Mouse (Mus musculus) intestine, embryonic 15.5 days (tissue): ENCODE results near the gene March5. TPM values are rescaled to one million over a fixed set of nuclear protein-coding genes. Genes with fewer than 3 reads are reported as not detected.
A peak's percentile ranks its signal among the peaks of the same experiment; 100 is the strongest.
"Not testable (repeated sequence)": the region's sequence is repeated elsewhere in the genome, so short reads cannot be mapped to it uniquely, and the experiment has no call there.

Source experiments
- ATAC-seq: fragments of 200-750 bp; cut with Nextera tagmentation; 2 replicates; pipeline ENCODE4 v1.8.0; 2017; ENCODE audit warnings: moderate TSS enrichment, moderate library complexity
- H3K27ac ChIP-seq: fragments of 300-500 bp; sonication (generic); 2 replicates; pipeline ENCODE4 v1.5.1; 2015; ENCODE audit warnings: mild to moderate bottlenecking, inconsistent platforms
- H3K27me3 ChIP-seq: fragments of 300-500 bp; sonication (generic); replicated peaks from 2 replicates; pipeline ENCODE4 v1.6.1; 2015; ENCODE audit warnings: inconsistent platforms
- H3K36me3 ChIP-seq: fragments of 300-500 bp; sonication (generic); 2 replicates; pipeline ENCODE4 v1.6.1; 2015; ENCODE audit warnings: inconsistent platforms
- H3K4me1 ChIP-seq: fragments of 300-500 bp; sonication (generic); replicated peaks from 2 replicates; pipeline ENCODE4 v1.6.1; 2015; ENCODE audit warnings: inconsistent platforms
- H3K4me2 ChIP-seq: fragments of 300-500 bp; sonication (generic); replicated peaks from 2 replicates; pipeline ENCODE4 v1.6.1; 2015; ENCODE audit warnings: mild to moderate bottlenecking, inconsistent platforms
- H3K4me3 ChIP-seq: fragments of 300-500 bp; sonication (generic); replicated peaks from 2 replicates; pipeline ENCODE4 v1.5.1; 2015; ENCODE audit warnings: inconsistent platforms
- H3K9ac ChIP-seq: fragments of 300-500 bp; sonication (generic); 2 replicates; pipeline ENCODE4 v1.6.1; 2015; ENCODE audit warnings: inconsistent platforms
- H3K9me3 ChIP-seq: fragments of 300-500 bp; sonication (generic); 2 replicates; pipeline ENCODE4 v1.6.1; 2016; ENCODE audit warnings: inconsistent platforms
- WGBS: fragments of 180-500 bp; shearing (Covaris S2); methylation state at CpG from one replicate; pipeline ENCODE4 v1.1.7; 2015; 5-methylcytosine and 5-hydroxymethylcytosine counted together
- polyA plus RNA-seq: library from polyadenylated mRNA; unstranded; fragments of >200 nt; fragmentation: Nextera tagmentation; extraction: Ambion mirVana; gene quantifications from 2 replicates; pipeline ENCODE4 v1.2.1, GENCODE M21; 2015

The March5 gene
- polyA plus RNA-seq, 1 experiment from 2014 or later, result 75.8 TPM

DNA sequence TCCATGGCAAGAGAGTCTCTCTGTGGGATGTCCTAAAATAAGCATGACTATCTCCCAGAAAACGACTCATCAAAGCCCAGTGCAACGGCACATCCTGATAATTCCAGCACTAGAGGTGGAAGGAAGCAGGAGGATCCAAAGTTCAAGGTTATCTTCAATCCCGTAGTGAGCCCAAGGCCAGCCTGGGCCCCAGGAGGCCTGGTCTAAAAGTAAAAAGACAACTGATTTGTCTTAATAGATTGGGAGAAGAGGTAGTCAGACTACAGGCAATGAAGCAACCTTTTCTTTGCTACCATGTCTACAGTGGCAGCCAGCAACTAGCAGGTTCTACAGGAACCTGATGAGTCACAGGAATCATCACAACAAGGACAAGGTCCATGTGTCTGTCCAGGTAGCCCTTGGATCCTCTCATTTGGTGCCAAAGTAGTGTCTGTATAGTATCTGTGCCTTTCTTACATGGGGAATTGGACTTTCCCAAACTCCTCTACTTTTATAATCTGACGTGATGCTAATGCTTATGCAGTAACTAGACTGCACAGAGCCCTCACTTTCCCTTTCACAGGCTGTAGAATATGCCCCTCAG lies 18.9 kb upstream of the March5 start:
- ATAC-seq, result no peak
- Histone ChIP-seq H3K4me2 (no peak overlapping the region), H3K27ac (no peak overlapping the region), H3K36me3 (no peaks in the 10 kb centered on the region), H3K4me1 (no peaks in the 10 kb centered on the region), H3K9me3 (no peaks in the 10 kb centered on the region), H3K27me3 (no peaks in the 10 kb centered on the region), H3K4me3 (no peak overlapping the region), H3K9ac (no peak overlapping the region)
- 62% methylated on average over 4 of the region's 4 CpGs for WGBS

- 76% methylated on average over 5 of the region's 5 CpGs for WGBS
- Histone ChIP-seq H3K36me3 (no peaks in the 10 kb centered on the region), H3K9ac (no peak overlapping the region), H3K27me3 (no peaks in the 10 kb centered on the region), H3K4me1 (no peaks in the 10 kb centered on the region), H3K27ac (no peak overlapping the region), H3K4me2 (no peak overlapping the region), H3K9me3 (no peaks in the 10 kb centered on the region), H3K4me3 (no peak overlapping the region)
- ATAC-seq, result no peak
These were observed 14.8 kb upstream of the March5 start for GRCm38 (mm10) chr19:37192475-37193058.

- no peaks in the 10 kb centered on the region for H3K27me3 ChIP-seq
- 74% methylated on average over 1 of the region's 1 CpGs for WGBS
- no peak overlapping the region for H3K9ac ChIP-seq
- no peak overlapping the region for H3K4me3 ChIP-seq
- H3K9me3 ChIP-seq, result no peaks in the 10 kb centered on the region
- H3K36me3 ChIP-seq, result no peaks in the 10 kb centered on the region
- H3K4me2 ChIP-seq, result no peak overlapping the region
- H3K4me1 ChIP-seq, result no peaks in the 10 kb centered on the region
- ATAC-seq, result no peak
- H3K27ac ChIP-seq, result no peak overlapping the region
These were observed 9.0 kb upstream of the March5 start for GRCm38 (mm10) chr19:37198165-37198880.

DNA sequence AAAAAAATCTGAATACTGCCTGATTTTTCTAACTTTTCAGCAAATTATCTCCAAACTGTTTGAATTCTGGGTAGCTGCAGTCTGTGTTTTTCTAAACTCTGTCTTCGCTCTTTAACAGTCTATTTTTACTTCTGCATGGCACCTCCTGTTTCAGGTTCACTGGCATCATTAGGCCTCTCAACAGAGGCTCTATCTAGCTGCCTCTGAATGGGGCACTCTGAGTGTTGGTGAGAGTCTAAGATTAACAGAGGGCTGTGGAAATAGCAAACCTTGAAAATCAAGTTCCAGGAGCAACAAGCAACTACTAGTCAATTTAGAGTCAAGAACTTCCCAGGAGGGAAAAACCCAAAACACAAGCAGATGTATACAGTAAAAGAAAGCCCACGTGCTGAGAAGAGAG lies 7.5 kb upstream of the March5 start:
- Histone ChIP-seq H3K4me3 (no peak overlapping the region), H3K9ac (no peak overlapping the region), H3K4me1 (no peaks in the 10 kb centered on the region), H3K27ac (no peak overlapping the region), H3K9me3 (no peaks in the 10 kb centered on the region), H3K4me2 (no peak overlapping the region), H3K27me3 (no peaks in the 10 kb centered on the region), H3K36me3 (no peaks in the 10 kb centered on the region)
- ATAC-seq, result no peak
- 84% methylated on average over 2 of the region's 2 CpGs for WGBS

- Histone ChIP-seq H3K36me3 (no peaks in the 10 kb centered on the region), H3K9ac (no peak overlapping the region), H3K4me3 (no peak overlapping the region), H3K27me3 (no peaks in the 10 kb centered on the region), H3K27ac (no peak overlapping the region), H3K4me2 (no peak overlapping the region), H3K4me1 (no peaks in the 10 kb centered on the region), H3K9me3 (no peaks in the 10 kb centered on the region)
- ATAC-seq, result no peak
- 91% methylated on average over 1 of the region's 1 CpGs for WGBS
These were observed 4.0 kb upstream of the March5 start for GRCm38 (mm10) chr19:37203371-37203770.

GRCm38 (mm10) chr19:37205155-37205554 lies 2.2 kb upstream of the March5 start:
- not testable (repeated sequence) for ATAC-seq
- peaks cover 11% of the 10 kb centered on the region; the same call in 1 of the 2 replicates for H3K4me1 ChIP-seq

GRCm38 (mm10) chr19:37206641-37207302 lies 571 bp upstream of the March5 start:
- H3K27me3 ChIP-seq, result no peaks in the 10 kb centered on the region
- peak; percentile 70 for ATAC-seq
- H3K9ac ChIP-seq, result peak overlapping the region; percentile 97
- 0 out of 2 replicates have a peak, but pooled peaks cover 2% of the 10 kb centered on the region for H3K36me3 ChIP-seq
- H3K9me3 ChIP-seq, result no peaks in the 10 kb centered on the region
- peak overlapping the region; percentile 99 for H3K4me3 ChIP-seq
- peak overlapping the region; percentile 91 for H3K4me2 ChIP-seq
- peaks cover 11% of the 10 kb centered on the region; the same call in 1 of the 2 replicates for H3K4me1 ChIP-seq
- under 1% methylated on average over 47 of the region's 47 CpGs for WGBS
- peak overlapping the region; percentile 48 for H3K27ac ChIP-seq

More at GRCm38 (mm10) chr19:37205155-37205554, 2.2 kb upstream of the March5 start:
- H3K36me3 ChIP-seq, H3K27ac ChIP-seq, H3K27me3 ChIP-seq, H3K4me2 ChIP-seq, H3K9ac ChIP-seq, H3K4me3 ChIP-seq, H3K9me3 ChIP-seq: not testable (repeated sequence)

GRCm38 (mm10) chr19:37208176-37208755 lies 923 bp downstream of the March5 start, which contains the start of gene Cpeb3:
TSS of gene Cpeb3 (minus strand) at chr19:37208601.
- no peaks in the 10 kb centered on the region for H3K9me3 ChIP-seq
- peak within 1 kb of the TSS; percentile 97 for H3K9ac ChIP-seq
- peak within 1 kb of the TSS; percentile 81 for H3K27ac ChIP-seq
- peak within 1 kb of the TSS; percentile 99 for H3K4me3 ChIP-seq
- H3K4me1 ChIP-seq, result peaks cover 11% of the 10 kb centered on the region; the same call in 1 of the 2 replicates
- H3K36me3 ChIP-seq, result 0 out of 2 replicates have a peak, but pooled peaks cover 7% of the 10 kb centered on the region
- no peaks in the 10 kb centered on the region for H3K27me3 ChIP-seq
- under 1% methylated on average over 15 of the region's 15 CpGs for WGBS
- H3K4me2 ChIP-seq, result peak within 1 kb of the TSS; percentile 91
- peak; percentile 14; the same call in 1 of the 2 replicates for ATAC-seq

- no peaks in the 10 kb centered on the region for H3K9me3 ChIP-seq
- H3K9ac ChIP-seq, result no peak overlapping the region
- WGBS, result 54% methylated on average over 7 of the region's 7 CpGs
- H3K4me1 ChIP-seq, result peaks cover 11% of the 10 kb centered on the region; the same call in 1 of the 2 replicates
- no peak overlapping the region for H3K27ac ChIP-seq
- H3K4me3 ChIP-seq, result peak overlapping the region; percentile 99
- 0 out of 2 replicates have a peak, but pooled peaks cover 7% of the 10 kb centered on the region for H3K36me3 ChIP-seq
- ATAC-seq, result no peak
- no peaks in the 10 kb centered on the region for H3K27me3 ChIP-seq
- H3K4me2 ChIP-seq, result peak overlapping the region; percentile 91
These were observed 1.6 kb downstream of the March5 start for GRCm38 (mm10) chr19:37208986-37209385.

DNA sequence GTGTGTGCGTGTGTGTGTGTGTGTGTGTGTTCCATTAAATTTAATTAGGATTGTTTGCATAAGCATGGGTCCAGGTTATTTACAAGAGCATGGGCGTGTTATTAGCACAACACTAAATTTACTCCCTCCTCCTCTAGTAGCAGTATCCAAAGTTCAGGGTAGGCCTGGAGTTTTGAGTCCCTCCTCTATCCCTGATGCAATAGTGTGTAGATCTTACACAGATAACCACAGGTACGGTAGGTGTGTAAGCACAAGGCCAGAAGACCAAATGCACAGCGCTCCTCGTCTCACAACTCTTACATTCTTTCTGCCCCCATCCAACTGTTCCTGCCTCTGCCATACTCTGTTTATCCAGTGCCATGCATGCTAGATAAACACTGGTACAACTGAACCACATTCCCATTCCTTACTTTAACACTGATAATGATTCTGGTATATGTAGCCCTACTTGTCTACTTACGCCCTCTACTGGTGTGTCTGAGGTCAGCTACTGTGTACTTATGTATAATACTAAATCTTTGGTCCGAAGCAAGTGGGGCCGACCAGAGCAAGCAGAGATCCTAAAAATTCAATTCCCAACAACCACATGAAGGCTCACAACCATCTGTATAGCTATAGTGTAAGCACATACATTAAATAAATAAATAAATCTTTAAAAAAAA lies 2.3 kb downstream of the March5 start:
- peaks cover 11% of the 10 kb centered on the region; the same call in 1 of the 2 replicates for H3K4me1 ChIP-seq
- H3K4me3 ChIP-seq, result no peak overlapping the region
- WGBS, result 85% methylated on average over 8 of the region's 8 CpGs
- H3K9me3 ChIP-seq, result no peaks in the 10 kb centered on the region
- no peaks in the 10 kb centered on the region for H3K27me3 ChIP-seq
- H3K27ac ChIP-seq, result no peak overlapping the region
- peak overlapping the region; percentile 91; the same call in 1 of the 2 replicates for H3K4me2 ChIP-seq
- no peak overlapping the region for H3K9ac ChIP-seq
- no peak for ATAC-seq
- H3K36me3 ChIP-seq, result 0 out of 2 replicates have a peak, but pooled peaks cover 7% of the 10 kb centered on the region

DNA sequence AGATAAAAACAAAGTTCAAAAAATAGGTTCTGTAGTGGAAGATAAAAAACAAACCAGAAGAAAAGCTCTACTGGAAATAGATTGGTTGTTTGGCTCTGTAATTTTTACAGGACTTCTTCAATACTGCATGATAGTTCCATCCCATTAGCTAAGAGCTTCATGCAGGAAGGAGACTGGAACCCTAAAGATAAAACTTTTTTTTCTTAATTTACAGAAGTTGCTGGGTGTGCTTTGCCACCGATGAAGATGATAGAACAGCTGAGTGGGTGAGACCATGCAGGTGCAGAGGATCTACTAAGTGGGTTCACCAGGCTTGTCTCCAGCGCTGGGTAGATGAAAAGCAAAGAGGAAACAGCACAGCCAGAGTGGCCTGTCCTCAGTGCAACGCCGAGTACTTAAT lies 3.1 kb downstream of the March5 start:
- no peaks in the 10 kb centered on the region for H3K27me3 ChIP-seq
- H3K36me3 ChIP-seq, result 0 out of 2 replicates have a peak, but pooled peaks cover 7% of the 10 kb centered on the region
- H3K27ac ChIP-seq, result no peak overlapping the region
- no peak overlapping the region for H3K4me3 ChIP-seq
- peaks cover 11% of the 10 kb centered on the region; the same call in 1 of the 2 replicates for H3K4me1 ChIP-seq
- no peak for ATAC-seq
- no peaks in the 10 kb centered on the region for H3K9me3 ChIP-seq
- H3K9ac ChIP-seq, result no peak overlapping the region
- no peak overlapping the region for H3K4me2 ChIP-seq
- 98% methylated on average over 4 of the region's 4 CpGs for WGBS
